Mouse (Mus musculus) kidney, embryonic 16.5 days (tissue): Measurements from ENCODE around the gene Ankrd36. TPM values are rescaled to one million over a fixed set of nuclear protein-coding genes. Genes with fewer than 3 reads are reported as not detected.

Source experiments
- ATAC-seq: fragments of 200-750 bp; cut with Nextera tagmentation; 2 replicates; pipeline ENCODE4 v1.8.0; 2017; ENCODE audit warnings: moderate TSS enrichment; ENCODE audit not compliant: low FRiP score, low TSS enrichment
- H3K27ac ChIP-seq: fragments of 300-500 bp; sonication (generic); 2 replicates; pipeline ENCODE4 v1.5.1; 2014; ENCODE audit warnings: low read length
- H3K27me3 ChIP-seq: fragments of 300-500 bp; sonication (generic); 2 replicates; pipeline ENCODE4 v1.6.1; 2014; ENCODE audit warnings: low read length, control low read depth, mixed read lengths; ENCODE audit not compliant: insufficient read depth
- H3K36me3 ChIP-seq: fragments of 300-500 bp; sonication (generic); 2 replicates; pipeline ENCODE4 v1.6.1; 2014; ENCODE audit warnings: low read length, control low read depth, mixed read lengths; ENCODE audit not compliant: insufficient read depth
- H3K4me1 ChIP-seq: fragments of 300-500 bp; sonication (generic); 2 replicates; pipeline ENCODE4 v1.6.1; 2014; ENCODE audit warnings: low read length, control low read depth, mixed read lengths; ENCODE audit not compliant: insufficient read depth
- H3K4me2 ChIP-seq: fragments of 300-500 bp; sonication (generic); replicated peaks from 2 replicates; pipeline ENCODE4 v1.6.1; 2014; ENCODE audit warnings: low read depth, low read length
- H3K4me3 ChIP-seq: fragments of 300-500 bp; sonication (generic); 2 replicates; pipeline ENCODE4 v1.5.1; 2014; ENCODE audit warnings: mild to moderate bottlenecking, low read length
- H3K9ac ChIP-seq: fragments of 300-500 bp; sonication (generic); replicated peaks from 2 replicates; pipeline ENCODE4 v1.6.1; 2014; ENCODE audit warnings: low read length
- H3K9me3 ChIP-seq: fragments of 300-500 bp; sonication (generic); 2 replicates; pipeline ENCODE4 v1.6.1; 2016; ENCODE audit warnings: low read length, control low read depth
- WGBS: fragments of 180-500 bp; shearing (Covaris S2); extraction: QIAGEN DNeasy Blood & Tissue Kit; methylation state at CpG from one replicate; pipeline ENCODE4 v1.1.7; 2014; 5-methylcytosine and 5-hydroxymethylcytosine counted together
- polyA plus RNA-seq: library from polyadenylated mRNA; unstranded; fragments of >200 nt; fragmentation: Nextera tagmentation; extraction: Ambion mirVana; gene quantifications from 2 replicates; pipeline ENCODE4 v1.2.1, GENCODE M21; 2015

Gene Ankrd36
- polyA plus RNA-seq, 1 experiment from 2014 or later: not detected

DNA sequence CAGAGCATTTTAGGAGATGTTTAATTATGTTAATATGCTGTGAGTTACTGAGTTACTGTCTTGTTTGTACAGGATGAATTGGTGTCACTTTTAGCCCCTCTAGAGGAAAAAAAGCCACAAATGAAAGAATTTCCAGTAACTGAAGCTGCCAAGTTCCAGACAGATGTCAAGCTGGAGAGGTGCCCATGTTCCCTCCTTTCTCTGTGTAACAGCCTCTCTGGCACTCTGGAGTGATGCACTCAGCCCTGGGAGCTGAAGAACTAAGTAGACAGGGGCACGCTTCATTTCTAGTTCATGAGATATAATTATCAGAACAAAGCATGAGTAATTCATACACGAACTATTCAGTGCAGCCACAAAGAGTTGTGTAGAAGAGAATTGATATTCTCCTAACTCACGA lies 45.0 kb downstream of the Ankrd36 start:
- 83% methylated on average over 3 of the region's 3 CpGs for WGBS
- H3K9ac ChIP-seq: no peak overlapping the region
- H3K4me1 ChIP-seq: no peaks in the 10 kb centered on the region
- H3K4me3 ChIP-seq: no peak overlapping the region
- ATAC-seq: no peak
- no peaks in the 10 kb centered on the region for H3K36me3 ChIP-seq
- no peak overlapping the region for H3K4me2 ChIP-seq
- no peak overlapping the region for H3K27ac ChIP-seq
- H3K27me3 ChIP-seq: no peaks in the 10 kb centered on the region
- H3K9me3 ChIP-seq: no peaks in the 10 kb centered on the region; the same call in 1 of the 2 replicates

DNA sequence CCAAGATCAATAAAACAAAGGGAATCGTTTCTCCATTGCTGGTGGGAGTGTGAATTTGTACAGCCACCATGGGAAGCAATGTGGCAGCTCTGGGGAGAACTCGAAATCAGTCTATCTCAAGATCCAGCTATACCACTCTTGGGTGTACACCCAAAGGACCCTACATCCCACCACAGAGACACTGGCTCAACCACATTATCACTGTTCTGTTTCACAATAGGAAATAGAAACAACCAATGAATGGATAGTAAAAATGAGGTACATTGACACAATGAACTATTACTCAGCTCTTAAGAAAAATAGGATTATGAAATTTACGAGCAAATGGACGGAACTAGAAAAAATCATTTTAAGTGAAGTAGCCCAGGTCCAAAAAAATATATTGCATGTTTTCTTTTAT lies 55.6 kb downstream of the Ankrd36 start:
- no peak overlapping the region for H3K27ac ChIP-seq
- WGBS: 81% methylated on average over 4 of the region's 4 CpGs
- H3K27me3 ChIP-seq: no peaks in the 10 kb centered on the region
- no peaks in the 10 kb centered on the region for H3K36me3 ChIP-seq
- no peak for ATAC-seq
- H3K4me2 ChIP-seq: no peak overlapping the region
- no peaks in the 10 kb centered on the region for H3K4me1 ChIP-seq
- no peaks in the 10 kb centered on the region for H3K9me3 ChIP-seq
- H3K4me3 ChIP-seq: no peak overlapping the region
- no peak overlapping the region for H3K9ac ChIP-seq

DNA sequence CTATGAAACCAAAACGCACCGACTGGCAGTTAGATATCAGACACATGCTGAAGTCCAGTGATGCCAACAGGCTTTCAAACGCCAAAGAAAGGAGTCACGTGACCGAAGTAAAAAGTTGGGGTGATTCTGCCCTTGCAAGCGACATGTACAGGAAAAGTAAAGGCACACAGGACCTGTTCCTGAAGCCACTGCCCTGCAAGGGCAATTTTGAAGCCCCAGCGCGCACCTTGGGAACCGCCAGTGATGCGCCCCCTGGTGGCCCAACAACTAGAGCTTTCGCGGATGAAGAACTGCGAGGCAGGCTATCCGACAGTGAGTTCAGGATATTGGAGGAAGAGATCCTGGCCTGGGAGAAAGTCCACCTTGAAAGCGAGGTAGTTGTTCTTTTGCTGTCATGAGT lies 59.5 kb downstream of the Ankrd36 start:
- H3K4me1 ChIP-seq: no peaks in the 10 kb centered on the region
- no peak for ATAC-seq
- no peak overlapping the region for H3K4me2 ChIP-seq
- H3K27ac ChIP-seq: no peak overlapping the region
- H3K36me3 ChIP-seq: no peaks in the 10 kb centered on the region
- H3K9me3 ChIP-seq: no peaks in the 10 kb centered on the region
- WGBS: 21% methylated on average over 15 of the region's 15 CpGs
- H3K9ac ChIP-seq: no peak overlapping the region
- H3K27me3 ChIP-seq: no peaks in the 10 kb centered on the region
- no peak overlapping the region for H3K4me3 ChIP-seq

DNA sequence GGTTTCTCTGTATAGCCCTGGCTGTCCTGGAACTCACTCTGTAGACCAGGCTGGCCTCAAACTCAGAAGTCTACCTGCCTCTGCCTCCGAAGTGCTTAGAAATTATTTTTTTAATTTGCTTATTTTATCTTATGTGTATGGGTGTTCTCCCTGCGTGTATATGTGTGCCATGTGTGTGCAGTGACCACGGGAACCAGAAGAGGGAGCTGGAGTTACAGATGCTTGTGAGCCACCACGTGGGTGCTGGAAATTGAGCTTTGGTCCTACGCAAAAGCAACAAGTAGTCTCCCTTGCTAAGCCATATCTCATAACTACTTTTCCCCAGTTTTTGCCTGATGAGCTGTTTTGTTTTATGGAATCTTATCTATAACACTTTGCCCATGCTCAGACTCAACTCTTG lies 73.6 kb downstream of the Ankrd36 start:
- no peaks in the 10 kb centered on the region for H3K4me1 ChIP-seq
- H3K36me3 ChIP-seq: no peaks in the 10 kb centered on the region
- ATAC-seq: no peak
- H3K27ac ChIP-seq: no peak overlapping the region
- H3K9me3 ChIP-seq: no peaks in the 10 kb centered on the region
- H3K27me3 ChIP-seq: no peaks in the 10 kb centered on the region
- no peak overlapping the region for H3K4me2 ChIP-seq
- H3K9ac ChIP-seq: no peak overlapping the region
- H3K4me3 ChIP-seq: no peak overlapping the region
- 84% methylated on average over 5 of the region's 5 CpGs for WGBS

DNA sequence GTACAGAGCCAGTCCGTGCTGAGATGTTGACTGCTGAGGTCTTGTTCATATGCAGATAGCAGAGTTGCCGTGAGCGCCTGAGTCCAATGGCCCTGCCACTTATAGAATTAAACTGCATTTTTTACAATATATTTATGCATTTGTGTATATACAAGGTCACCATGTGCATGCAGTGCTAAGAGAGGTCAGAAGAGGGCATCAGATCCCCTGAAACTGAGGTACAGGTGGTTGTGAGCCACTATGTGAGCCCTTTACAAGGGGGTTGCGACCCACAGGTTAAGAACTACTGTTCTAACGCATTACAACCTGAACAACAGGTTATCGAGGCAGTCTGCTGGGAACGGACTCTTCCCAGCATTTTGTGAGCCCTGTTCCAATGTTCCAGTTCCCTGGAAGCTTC lies 80.8 kb downstream of the Ankrd36 start:
- H3K9me3 ChIP-seq: no peaks in the 10 kb centered on the region
- H3K4me1 ChIP-seq: no peaks in the 10 kb centered on the region
- no peaks in the 10 kb centered on the region for H3K27me3 ChIP-seq
- H3K36me3 ChIP-seq: no peaks in the 10 kb centered on the region
- no peak for ATAC-seq
- H3K4me2 ChIP-seq: no peak overlapping the region
- no peak overlapping the region for H3K9ac ChIP-seq
- 63% methylated on average over 7 of the region's 7 CpGs for WGBS
- H3K27ac ChIP-seq: no peak overlapping the region
- no peak overlapping the region for H3K4me3 ChIP-seq

DNA sequence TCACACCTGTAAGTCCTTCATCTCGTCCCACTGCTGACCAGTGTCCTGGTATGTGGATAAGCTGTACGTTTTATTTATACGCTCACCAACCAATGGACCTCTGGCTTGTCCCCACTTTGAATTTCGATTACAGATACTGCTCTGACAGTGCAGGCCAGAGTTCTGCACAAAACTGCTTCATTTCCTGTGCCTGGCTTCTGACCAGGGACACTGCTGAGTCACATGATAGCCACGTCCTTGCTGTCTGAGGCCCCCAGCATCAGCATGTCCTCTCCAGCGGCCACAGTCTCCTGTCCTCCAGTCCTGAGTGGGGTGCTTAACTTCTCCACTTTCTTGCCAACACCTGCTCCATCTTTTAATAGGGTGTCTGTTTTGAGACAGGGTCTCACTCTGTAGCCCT lies 113.1 kb downstream of the Ankrd36 start:
- Histone ChIP-seq H3K27ac (no peak overlapping the region), H3K27me3 (no peaks in the 10 kb centered on the region), H3K9ac (no peak overlapping the region), H3K4me3 (no peak overlapping the region), H3K9me3 (no peaks in the 10 kb centered on the region), H3K4me2 (no peak overlapping the region), H3K4me1 (no peaks in the 10 kb centered on the region), H3K36me3 (no peaks in the 10 kb centered on the region)
- WGBS: 69% methylated on average over 6 of the region's 6 CpGs
- ATAC-seq: no peak

DNA sequence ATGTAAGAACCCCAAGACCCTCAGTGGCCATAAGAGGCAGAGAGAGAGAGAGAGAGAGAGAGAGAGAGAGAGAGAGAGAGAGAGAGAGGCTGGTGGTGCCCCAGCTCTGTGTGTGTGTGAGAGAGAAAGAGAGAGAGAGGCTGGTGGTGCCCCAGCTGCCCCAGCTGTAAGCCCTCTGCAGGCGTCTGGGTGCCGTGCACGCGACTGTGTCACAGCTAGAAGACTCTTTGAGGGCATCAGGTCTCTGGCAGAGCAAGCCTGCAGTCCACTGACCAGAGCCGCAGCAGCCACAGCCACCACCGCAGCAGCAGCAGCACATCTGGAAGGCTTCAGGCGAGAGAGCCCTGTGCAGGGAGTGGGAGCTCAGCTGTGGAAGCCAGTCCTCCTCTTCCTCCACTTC lies 114.8 kb downstream of the Ankrd36 start:
- Histone ChIP-seq H3K4me1 (no peaks in the 10 kb centered on the region), H3K27ac (no peak overlapping the region), H3K9me3 (no peaks in the 10 kb centered on the region), H3K4me2 (no peak overlapping the region), H3K9ac (no peak overlapping the region), H3K27me3 (no peaks in the 10 kb centered on the region), H3K4me3 (no peak overlapping the region), H3K36me3 (no peaks in the 10 kb centered on the region)
- WGBS: 31% methylated on average over 7 of the region's 7 CpGs
- ATAC-seq: no peak

DNA sequence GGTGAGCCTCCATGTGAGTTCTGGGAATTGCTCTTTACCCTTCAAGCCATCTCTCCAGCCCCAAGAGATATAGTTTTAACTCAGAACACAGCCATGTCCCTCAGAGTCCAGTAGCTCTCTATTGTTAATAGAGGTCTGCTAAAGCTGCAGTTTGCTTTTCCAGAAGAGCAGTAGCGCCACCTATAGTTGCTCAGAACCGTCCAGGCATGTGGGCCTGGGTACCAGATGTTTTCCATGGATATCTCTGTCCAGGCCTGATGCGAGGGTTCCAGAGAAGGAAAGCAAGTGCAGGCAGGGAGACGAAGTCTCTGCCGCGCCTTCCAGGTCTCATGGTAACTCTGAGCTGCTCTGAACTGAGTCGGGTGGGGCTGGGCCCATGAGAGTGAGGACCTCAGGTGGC lies 122.3 kb downstream of the Ankrd36 start:
- no peak overlapping the region for H3K4me2 ChIP-seq
- no peaks in the 10 kb centered on the region for H3K36me3 ChIP-seq
- H3K9me3 ChIP-seq: 0 out of 2 replicates have a peak, but pooled peaks cover 4% of the 10 kb centered on the region
- H3K4me3 ChIP-seq: no peak overlapping the region
- WGBS: 30% methylated on average over 7 of the region's 7 CpGs
- no peaks in the 10 kb centered on the region for H3K27me3 ChIP-seq
- H3K27ac ChIP-seq: no peak overlapping the region
- no peaks in the 10 kb centered on the region for H3K4me1 ChIP-seq
- no peak overlapping the region for H3K9ac ChIP-seq
- ATAC-seq: no peak

DNA sequence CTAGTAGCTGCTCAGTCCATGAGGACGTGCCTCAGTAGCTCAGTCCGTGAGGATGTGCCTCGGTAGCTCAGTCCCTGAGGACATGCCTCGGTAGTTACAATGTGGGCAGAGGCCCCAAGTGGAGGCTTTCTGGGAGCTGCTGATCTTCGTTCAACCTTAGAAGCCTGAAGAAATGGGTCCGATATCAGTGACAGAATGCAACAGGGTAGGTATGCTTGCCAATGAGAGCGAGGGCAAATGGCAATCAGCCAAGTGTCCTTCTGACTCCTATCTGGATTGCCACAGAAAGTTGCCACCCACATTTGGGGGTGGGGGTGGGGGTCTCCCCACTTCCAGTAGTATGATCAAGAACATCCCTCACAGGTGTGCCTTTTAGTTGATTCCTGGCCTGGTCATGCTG lies 131.3 kb downstream of the Ankrd36 start:
- Histone ChIP-seq H3K9ac (no peak overlapping the region), H3K9me3 (no peaks in the 10 kb centered on the region), H3K4me3 (no peak overlapping the region), H3K4me2 (no peak overlapping the region), H3K27ac (no peak overlapping the region), H3K4me1 (no peaks in the 10 kb centered on the region), H3K27me3 (no peaks in the 10 kb centered on the region), H3K36me3 (peaks cover 24% of the 10 kb centered on the region)
- ATAC-seq: no peak
- WGBS: 77% methylated on average over 7 of the region's 7 CpGs

DNA sequence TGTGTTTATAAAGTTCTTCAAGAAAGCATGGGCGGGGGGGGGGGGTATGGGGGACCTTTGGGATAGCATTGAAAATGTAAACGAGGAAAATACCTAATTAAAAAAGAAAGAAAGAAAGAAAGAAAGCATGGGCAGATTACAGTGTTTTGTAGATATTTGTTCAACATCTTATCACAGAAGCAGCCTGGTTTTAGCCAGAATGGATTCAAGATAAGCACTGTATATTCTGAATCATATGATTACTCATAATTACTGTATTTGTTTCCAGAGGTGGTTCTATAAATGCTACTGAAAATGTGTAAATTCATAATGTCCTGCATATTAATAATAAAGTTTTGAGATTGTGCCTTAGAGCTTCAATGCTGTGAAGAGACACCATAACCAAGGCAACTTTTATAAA lies 131.8 kb downstream of the Ankrd36 start:
- no peaks in the 10 kb centered on the region for H3K27me3 ChIP-seq
- no peaks in the 10 kb centered on the region for H3K9me3 ChIP-seq
- no peak overlapping the region for H3K4me3 ChIP-seq
- WGBS: 68% methylated on average over 2 of the region's 2 CpGs
- peaks cover 5% of the 10 kb centered on the region for H3K4me1 ChIP-seq
- H3K9ac ChIP-seq: no peak overlapping the region
- no peak overlapping the region for H3K27ac ChIP-seq
- no peak for ATAC-seq
- peaks cover 24% of the 10 kb centered on the region for H3K36me3 ChIP-seq
- H3K4me2 ChIP-seq: no peak overlapping the region

DNA sequence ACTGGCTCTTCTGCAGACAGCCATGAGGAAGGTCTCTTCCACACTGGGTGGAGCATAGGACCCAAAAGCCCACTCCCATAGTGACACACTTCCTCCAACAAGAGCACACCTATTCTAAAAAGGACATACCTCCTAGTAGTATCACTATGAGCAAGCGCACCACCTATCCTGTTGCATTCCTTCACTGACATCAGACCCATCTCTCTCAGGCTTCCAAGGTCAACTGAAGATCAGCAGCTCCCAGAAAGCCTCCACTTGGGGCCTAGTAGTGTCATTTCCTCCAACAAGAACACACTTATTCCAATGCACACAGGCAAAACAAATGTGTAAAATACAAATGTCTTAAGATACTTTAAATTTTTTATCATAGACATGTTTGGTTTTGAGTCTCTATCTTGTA lies 132.3 kb downstream of the Ankrd36 start:
- no peak for ATAC-seq
- Histone ChIP-seq H3K27ac (no peak overlapping the region), H3K9me3 (no peaks in the 10 kb centered on the region), H3K36me3 (peaks cover 24% of the 10 kb centered on the region), H3K4me1 (peaks cover 10% of the 10 kb centered on the region), H3K27me3 (no peaks in the 10 kb centered on the region), H3K9ac (no peak overlapping the region), H3K4me3 (no peak overlapping the region), H3K4me2 (no peak overlapping the region)
- WGBS: 96% methylated on average over 1 of the region's 1 CpGs
